Mouse (Mus musculus) liver, embryonic 15.5 days (tissue): ENCODE measurements around the gene Gm3435. TPM values are rescaled to one million over a fixed set of nuclear protein-coding genes. Genes with fewer than 3 reads are reported as not detected.
"Not testable (repeated sequence)": the region's sequence is repeated elsewhere in the genome, so short reads cannot be mapped to it uniquely, and the experiment has no call there.

Experiments used
- ATAC-seq: fragments of 200-750 bp; cut with Nextera tagmentation; 2 replicates; pipeline ENCODE4 v1.8.0; 2017; ENCODE audit warnings: moderate number of reproducible peaks, mild to moderate bottlenecking, moderate library complexity; ENCODE audit not compliant: insufficient read depth
- H3K27ac ChIP-seq: fragments of 300-500 bp; sonication (generic); replicated peaks from 2 replicates; pipeline ENCODE4 v1.5.1; 2015; ENCODE audit warnings: mild to moderate bottlenecking, inconsistent platforms
- H3K27me3 ChIP-seq: fragments of 300-500 bp; sonication (generic); 2 replicates; pipeline ENCODE4 v1.6.1; 2015; ENCODE audit warnings: mild to moderate bottlenecking, inconsistent platforms
- H3K36me3 ChIP-seq: fragments of 300-500 bp; sonication (generic); replicated peaks from 2 replicates; pipeline ENCODE4 v1.6.1; 2015; ENCODE audit warnings: moderate library complexity, mild to moderate bottlenecking, inconsistent platforms
- H3K4me1 ChIP-seq: fragments of 300-500 bp; sonication (generic); replicated peaks from 2 replicates; pipeline ENCODE4 v1.6.1; 2015; ENCODE audit warnings: inconsistent platforms
- H3K4me2 ChIP-seq: fragments of 300-500 bp; sonication (generic); 2 replicates; pipeline ENCODE4 v1.6.1; 2015; ENCODE audit warnings: moderate library complexity, mild to moderate bottlenecking, inconsistent platforms
- H3K4me3 ChIP-seq: fragments of 300-500 bp; sonication (generic); replicated peaks from 2 replicates; pipeline ENCODE4 v1.5.1; 2015; ENCODE audit warnings: mild to moderate bottlenecking, inconsistent platforms
- H3K9ac ChIP-seq: fragments of 300-500 bp; sonication (generic); 2 replicates; pipeline ENCODE4 v1.6.1; 2015; ENCODE audit warnings: moderate library complexity, mild to moderate bottlenecking, inconsistent platforms
- H3K9me3 ChIP-seq: fragments of 300-500 bp; sonication (generic); replicated peaks from 2 replicates; pipeline ENCODE4 v1.6.1; 2016; ENCODE audit warnings: inconsistent platforms
- WGBS: fragments of 180-500 bp; shearing (Covaris S2); methylation state at CpG from one replicate; pipeline ENCODE4 v1.1.7; 2015; ENCODE audit warnings: mixed read lengths; ENCODE audit not compliant: insufficient replicate concordance; 5-methylcytosine and 5-hydroxymethylcytosine counted together
- polyA plus RNA-seq: library from polyadenylated mRNA; unstranded; fragments of >200 nt; fragmentation: Nextera tagmentation; extraction: Ambion mirVana; gene quantifications from 2 replicates; pipeline ENCODE4 v1.2.1, GENCODE M21; 2015

The Gm3435 gene
- 2.5 and 3.4 TPM in 2 replicates for polyA plus RNA-seq

- WGBS = no CpG with 5 or more reads among the region's 60 CpGs
- ATAC-seq = peak; percentile 96
- not testable (repeated sequence) for H3K9ac ChIP-seq, H3K4me2 ChIP-seq, H3K27ac ChIP-seq, H3K27me3 ChIP-seq, H3K4me1 ChIP-seq, H3K9me3 ChIP-seq, H3K36me3 ChIP-seq, H3K4me3 ChIP-seq
Measured at GRCm38 (mm10) chr17:15009706-15010413, at the start of gene Gm3435. Gene Gm3435 (plus strand): TSS chr17:15010176.

GRCm38 (mm10) chr17:14960520-14960919 is 49.5 kb upstream of the Gm3435 start:
- H3K9me3 ChIP-seq = no peaks in the 10 kb centered on the region
- peak overlapping the region; percentile 89 for H3K27ac ChIP-seq
- peaks cover 24% of the 10 kb centered on the region for H3K4me1 ChIP-seq
- under 1% methylated on average over 21 of the region's 23 CpGs for WGBS
- peak overlapping the region; percentile 80 for H3K4me3 ChIP-seq
- H3K4me2 ChIP-seq = peak overlapping the region; percentile 80
- peaks cover 20% of the 10 kb centered on the region for H3K36me3 ChIP-seq
- peak; percentile 23 for ATAC-seq
- no peaks in the 10 kb centered on the region for H3K27me3 ChIP-seq
- peak overlapping the region; percentile 92 for H3K9ac ChIP-seq

DNA sequence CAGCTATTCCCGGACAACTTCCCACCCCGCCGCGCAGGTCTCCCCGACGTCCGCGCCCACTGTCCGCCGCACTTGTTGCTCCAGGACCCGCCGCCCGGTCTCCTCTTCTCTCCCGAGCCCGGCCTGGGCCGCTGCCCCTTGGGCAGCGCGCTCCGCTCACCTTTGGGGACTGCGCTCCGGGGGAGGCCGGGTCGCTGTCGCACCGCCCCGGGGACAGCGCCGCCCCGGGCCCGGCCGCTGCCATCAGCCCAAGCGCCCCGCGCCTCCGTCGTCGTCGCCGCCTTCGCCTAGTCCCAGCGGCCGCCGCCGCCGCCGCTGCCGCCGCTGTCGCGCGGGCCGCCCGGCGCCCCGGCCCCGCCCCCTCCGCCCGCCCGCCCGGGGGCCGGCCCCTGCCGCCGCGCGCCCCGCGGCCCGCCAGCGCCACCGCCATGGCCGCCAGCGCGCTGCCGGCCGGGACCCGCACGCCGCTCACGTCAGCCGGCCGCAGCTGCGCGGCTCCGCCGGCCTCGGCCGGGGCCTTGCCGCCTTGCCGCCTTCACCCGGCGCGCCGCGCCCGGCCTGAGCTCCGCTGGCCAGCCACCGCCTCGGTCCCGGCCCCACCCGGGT is 48.9 kb upstream of the Gm3435 start, which contains the start of gene Phf10:
Gene Phf10, minus strand, starts transcription at position 323 of the 606 bp plus-strand sequence.
- under 1% methylated on average over 51 of the region's 100 CpGs for WGBS
- peak within 1 kb of the TSS; percentile 80 for H3K4me2 ChIP-seq
- ATAC-seq = peak; percentile 75

GRCm38 (mm10) chr17:14961557-14962154 is 48.3 kb upstream of the Gm3435 start:
- H3K4me1 ChIP-seq = peaks cover 24% of the 10 kb centered on the region
- no CpG with 5 or more reads among the region's 44 CpGs for whole genome bisulfite sequencing
- not testable (repeated sequence) for H3K27me3 ChIP-seq, H3K9ac ChIP-seq, H3K4me2 ChIP-seq, H3K4me3 ChIP-seq, H3K27ac ChIP-seq, H3K9me3 ChIP-seq
- peak; percentile 53 for ATAC-seq
- peaks cover 14% of the 10 kb centered on the region; the same call in 1 of the 2 replicates for H3K36me3 ChIP-seq

More for the DNA sequence above, 48.9 kb upstream of the Gm3435 start, which contains the start of gene Phf10:
- peak within 1 kb of the TSS; percentile 80 for H3K4me3 ChIP-seq
- H3K4me1 ChIP-seq = peaks cover 24% of the 10 kb centered on the region
- not testable (repeated sequence) for H3K27me3 ChIP-seq, H3K9me3 ChIP-seq
- H3K36me3 ChIP-seq = peaks cover 20% of the 10 kb centered on the region
- peak within 1 kb of the TSS; percentile 92 for H3K9ac ChIP-seq
- peak within 1 kb of the TSS; percentile 89 for H3K27ac ChIP-seq

GRCm38 (mm10) chr17:14968373-14968913 is 41.5 kb upstream of the Gm3435 start:
- not testable (repeated sequence) for H3K9me3 ChIP-seq, H3K27me3 ChIP-seq, H3K9ac ChIP-seq, H3K4me1 ChIP-seq, H3K27ac ChIP-seq, H3K4me3 ChIP-seq, H3K36me3 ChIP-seq, H3K4me2 ChIP-seq
- peak; percentile 79 for ATAC-seq
- no CpG with 5 or more reads among the region's 6 CpGs for WGBS

DNA sequence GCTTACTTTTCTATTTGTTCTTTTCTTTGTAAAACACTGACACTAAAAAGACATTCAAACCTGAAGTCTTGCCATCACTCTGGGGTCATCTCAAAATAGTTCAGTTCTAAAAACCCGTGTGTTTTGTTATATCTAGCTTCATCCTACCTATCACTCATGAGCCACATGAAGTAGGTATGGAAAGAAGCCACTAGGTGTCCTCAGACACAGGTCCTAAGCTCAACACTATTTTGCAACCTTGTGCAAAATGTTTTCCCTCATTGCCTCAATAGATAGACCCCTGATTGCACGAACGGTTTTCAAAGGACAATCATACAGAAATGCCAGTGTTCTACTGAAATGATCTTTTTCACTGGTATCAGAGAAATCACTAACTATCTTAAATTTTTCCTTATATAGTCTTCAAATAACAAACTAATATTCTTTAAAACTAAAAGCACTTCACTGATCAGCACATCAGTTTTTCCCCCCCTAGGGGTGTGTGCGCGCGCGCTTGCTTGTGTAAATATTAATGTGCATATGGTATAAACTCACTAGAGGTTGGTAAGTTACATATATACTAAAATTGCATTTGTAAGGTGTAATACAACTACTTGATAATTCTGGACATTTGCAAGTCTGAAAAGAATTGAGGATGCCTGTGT is 32.1 kb upstream of the Gm3435 start:
- H3K9ac ChIP-seq, H3K36me3 ChIP-seq, H3K9me3 ChIP-seq, H3K4me1 ChIP-seq, ATAC-seq, H3K27me3 ChIP-seq, H3K27ac ChIP-seq: not testable (repeated sequence)
- H3K4me3 ChIP-seq = peak overlapping the region; percentile 35
- 0% methylated on average over 4 of the region's 7 CpGs for whole genome bisulfite sequencing
- H3K4me2 ChIP-seq = peak overlapping the region; percentile 46; the same call in 1 of the 2 replicates

GRCm38 (mm10) chr17:14978362-14979038 is 31.5 kb upstream of the Gm3435 start, which contains the start of the genes 9030025P20Rik and Gm3417:
Gene 9030025P20Rik (plus strand): TSS chr17:14978468.
Gene Gm3417 (minus strand): TSS chr17:14978790.
- peak; percentile 95 for ATAC-seq
- not testable (repeated sequence) for H3K9ac ChIP-seq, H3K27ac ChIP-seq, H3K36me3 ChIP-seq, H3K27me3 ChIP-seq, H3K9me3 ChIP-seq, H3K4me1 ChIP-seq
- no CpG with 5 or more reads among the region's 60 CpGs for WGBS
- H3K4me2 ChIP-seq = peak within 1 kb of the TSS; percentile 46; the same call in 1 of the 2 replicates
- H3K4me3 ChIP-seq = peak within 1 kb of the TSS; percentile 35

GRCm38 (mm10) chr17:14990116-14990702 is 19.8 kb upstream of the Gm3435 start:
- H3K4me2 ChIP-seq, H3K4me1 ChIP-seq, H3K27me3 ChIP-seq, ATAC-seq, H3K9ac ChIP-seq, H3K4me3 ChIP-seq, H3K27ac ChIP-seq, H3K36me3 ChIP-seq, H3K9me3 ChIP-seq: not testable (repeated sequence)
- 87% methylated on average over 4 of the region's 5 CpGs for WGBS

GRCm38 (mm10) chr17:14992522-14993138 is 17.3 kb upstream of the Gm3435 start:
- H3K9ac ChIP-seq, H3K36me3 ChIP-seq, H3K4me3 ChIP-seq, H3K9me3 ChIP-seq, H3K4me2 ChIP-seq, H3K27ac ChIP-seq, H3K4me1 ChIP-seq, H3K27me3 ChIP-seq: not testable (repeated sequence)
- WGBS = no CpG with 5 or more reads among the region's 98 CpGs
- ATAC-seq = peak; percentile 74
